Mouse (Mus musculus) testis, adult 2 months (tissue): ENCODE data around the gene Mical2.

Source experiments
- CTCF ChIP-seq: fragments of 200-500 bp; IDR thresholded peaks from 2 replicates; pipeline ENCODE4 v1.5.1; 2012; ENCODE audit warnings: low read depth, mild to moderate bottlenecking, inconsistent platforms, low read length, moderate library complexity; ENCODE audit not compliant: control insufficient read depth, insufficient read depth, insufficient replicate concordance
- POLR2A ChIP-seq: fragments of 200-500 bp; IDR thresholded peaks from 2 replicates; pipeline ENCODE4 v1.6.1; 2012; ENCODE audit warnings: low read depth, mild to moderate bottlenecking, inconsistent platforms, low read length, moderate library complexity; ENCODE audit not compliant: control insufficient read depth

DNA sequence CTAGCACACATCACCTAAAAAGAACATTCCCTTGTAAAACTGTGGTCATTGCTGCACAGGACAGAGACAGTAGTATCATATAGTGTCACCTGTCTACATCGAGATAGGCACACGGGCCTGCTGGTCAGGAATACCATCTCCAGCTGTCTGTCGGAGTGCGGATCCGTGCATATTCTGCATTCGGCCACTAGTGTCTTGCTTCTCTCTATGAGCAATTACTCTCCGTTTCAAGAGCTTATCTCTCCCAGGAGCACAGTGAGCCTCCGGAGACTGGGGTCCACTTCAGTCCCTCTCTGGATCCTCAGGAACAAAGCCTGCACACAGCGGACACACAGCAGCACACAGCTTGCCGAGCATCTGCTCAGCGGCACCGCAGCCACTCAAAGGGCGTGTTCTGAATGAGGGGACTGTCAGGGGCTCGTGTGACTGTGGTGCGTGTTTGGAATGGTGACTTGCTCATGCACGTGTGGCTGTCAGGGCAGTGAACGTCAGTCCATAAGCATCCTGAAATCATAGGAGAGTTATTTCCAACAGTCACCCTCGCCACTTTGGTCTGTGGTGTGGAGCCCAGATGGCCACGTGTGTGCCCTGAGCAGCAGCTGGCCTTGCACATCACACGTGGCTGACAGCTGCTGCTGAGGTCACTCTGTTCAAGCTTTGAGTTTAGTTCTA, 3.3 kb downstream of the Mical2 start:
- no peak for TF ChIP-seq CTCF
- TF ChIP-seq POLR2A, result no peak
